Mouse (Mus musculus): ENCODE data around the gene Chrm3. TPM values are rescaled to one million over a fixed set of nuclear protein-coding genes. Genes with fewer than 3 reads are reported as not detected.
"Not testable (repeated sequence)": the region's sequence is repeated elsewhere in the genome, so short reads cannot be mapped to it uniquely, and the experiment has no call there.

Gene Chrm3
- polyA plus RNA-seq, 1 experiment from 2014 or later = 0.65 TPM

GRCm38 (mm10) chr13:9878596-9879010 is 482.0 kb downstream of the Chrm3 start:
- no peak overlapping the region for H3K4me2 ChIP-seq (ENCODE audit: low read length)
- no peak overlapping the region for H3K27ac ChIP-seq (ENCODE audit: low read depth, low read length)
- H3K36me3 ChIP-seq (ENCODE audit: control insufficient read depth, insufficient read depth, low read length) = no peaks in the 10 kb centered on the region
- no peaks in the 10 kb centered on the region for H3K4me1 ChIP-seq (ENCODE audit: control insufficient read depth, insufficient read depth, low read length)
- H3K4me3 ChIP-seq (ENCODE audit: low read depth, low read length) = no peak overlapping the region
- H3K9me3 ChIP-seq (replicated peaks; ENCODE audit: control insufficient read depth, low read length) = no peaks in the 10 kb centered on the region
- H3K27me3 ChIP-seq (replicated peaks; ENCODE audit: control insufficient read depth, insufficient read depth, low read length) = no peaks in the 10 kb centered on the region
- WGBS = 91% methylated on average over 7 of the region's 7 CpGs
- no peak for DNase-seq (ENCODE audit: low spot score)
- no peak for ATAC-seq
- H3K9ac ChIP-seq (ENCODE audit: low read length) = no peak overlapping the region

- DNase-seq (ENCODE audit: low spot score) = no peak
- no peaks in the 10 kb centered on the region for H3K36me3 ChIP-seq (ENCODE audit: control insufficient read depth, insufficient read depth, low read length)
- H3K9me3 ChIP-seq (replicated peaks; ENCODE audit: control insufficient read depth, low read length) = no peaks in the 10 kb centered on the region
- H3K27me3 ChIP-seq (replicated peaks; ENCODE audit: control insufficient read depth, insufficient read depth, low read length) = no peaks in the 10 kb centered on the region
- H3K9ac ChIP-seq (ENCODE audit: low read length) = no peak overlapping the region
- no peaks in the 10 kb centered on the region for H3K4me1 ChIP-seq (ENCODE audit: control insufficient read depth, insufficient read depth, low read length)
- no peak for ATAC-seq
- no peak overlapping the region for H3K4me3 ChIP-seq (ENCODE audit: low read depth, low read length)
- H3K27ac ChIP-seq (ENCODE audit: low read depth, low read length) = no peak overlapping the region
- WGBS = 73% methylated on average over 3 of the region's 3 CpGs
- no peak overlapping the region for H3K4me2 ChIP-seq (ENCODE audit: low read length)
Observed at GRCm38 (mm10) chr13:9873377-9873776, 487.3 kb downstream of the Chrm3 start.

GRCm38 (mm10) chr13:9866161-9866560 is 494.5 kb downstream of the Chrm3 start:
- Histone ChIP-seq H3K9me3 (replicated peaks; ENCODE audit: control insufficient read depth, low read length) (no peaks in the 10 kb centered on the region), H3K36me3 (ENCODE audit: control insufficient read depth, insufficient read depth, low read length) (no peaks in the 10 kb centered on the region), H3K27me3 (replicated peaks; ENCODE audit: control insufficient read depth, insufficient read depth, low read length) (no peaks in the 10 kb centered on the region), H3K27ac (ENCODE audit: low read depth, low read length) (no peak overlapping the region), H3K4me1 (ENCODE audit: control insufficient read depth, insufficient read depth, low read length) (no peaks in the 10 kb centered on the region), H3K9ac (ENCODE audit: low read length) (no peak overlapping the region), H3K4me2 (ENCODE audit: low read length) (no peak overlapping the region), H3K4me3 (ENCODE audit: low read depth, low read length) (no peak overlapping the region)
- ATAC-seq (no peak), DNase-seq (ENCODE audit: low spot score) (no peak)
- 87% methylated on average over 2 of the region's 2 CpGs for WGBS

- H3K4me2 ChIP-seq (ENCODE audit: low read length) = no peak overlapping the region
Observed at GRCm38 (mm10) chr13:9847515-9847914, 513.1 kb downstream of the Chrm3 start.

GRCm38 (mm10) chr13:9846543-9847434 is 513.9 kb downstream of the Chrm3 start:
- peak; percentile 92 for ATAC-seq
- peak; percentile 79 for DNase-seq (ENCODE audit: low spot score)
- Histone ChIP-seq H3K36me3 (ENCODE audit: control insufficient read depth, insufficient read depth, low read length) (no peaks in the 10 kb centered on the region), H3K9me3 (replicated peaks; ENCODE audit: control insufficient read depth, low read length) (no peaks in the 10 kb centered on the region), H3K27ac (ENCODE audit: low read depth, low read length) (no peak overlapping the region), H3K4me1 (ENCODE audit: control insufficient read depth, insufficient read depth, low read length) (no peaks in the 10 kb centered on the region; the same call in 1 of the 2 replicates), H3K4me2 (ENCODE audit: low read length) (no peak overlapping the region), H3K27me3 (replicated peaks; ENCODE audit: control insufficient read depth, insufficient read depth, low read length) (no peaks in the 10 kb centered on the region), H3K4me3 (ENCODE audit: low read depth, low read length) (no peak overlapping the region), H3K9ac (ENCODE audit: low read length) (no peak overlapping the region)
- WGBS = 31% methylated on average over 14 of the region's 14 CpGs

More at GRCm38 (mm10) chr13:9847515-9847914, 513.1 kb downstream of the Chrm3 start:
- Histone ChIP-seq H3K9ac (ENCODE audit: low read length) (no peak overlapping the region), H3K4me3 (ENCODE audit: low read depth, low read length) (no peak overlapping the region), H3K9me3 (replicated peaks; ENCODE audit: control insufficient read depth, low read length) (no peaks in the 10 kb centered on the region), H3K36me3 (ENCODE audit: control insufficient read depth, insufficient read depth, low read length) (no peaks in the 10 kb centered on the region), H3K27me3 (replicated peaks; ENCODE audit: control insufficient read depth, insufficient read depth, low read length) (no peaks in the 10 kb centered on the region), H3K4me1 (ENCODE audit: control insufficient read depth, insufficient read depth, low read length) (no peaks in the 10 kb centered on the region; the same call in 1 of the 2 replicates), H3K27ac (ENCODE audit: low read depth, low read length) (no peak overlapping the region)
- DNase-seq (ENCODE audit: low spot score) = no peak
- ATAC-seq = peak; percentile 13; the same call in 1 of the 2 replicates
- WGBS = 62% methylated on average over 3 of the region's 3 CpGs

- not testable (repeated sequence) for H3K4me1 ChIP-seq (ENCODE audit: control insufficient read depth, insufficient read depth, low read length); H3K9me3 ChIP-seq (replicated peaks; ENCODE audit: control insufficient read depth, low read length); H3K4me2 ChIP-seq (ENCODE audit: low read length); H3K9ac ChIP-seq (ENCODE audit: low read length); H3K27ac ChIP-seq (ENCODE audit: low read depth, low read length); H3K36me3 ChIP-seq (ENCODE audit: control insufficient read depth, insufficient read depth, low read length); H3K4me3 ChIP-seq (ENCODE audit: low read depth, low read length); H3K27me3 ChIP-seq (replicated peaks; ENCODE audit: control insufficient read depth, insufficient read depth, low read length)
- DNase-seq (ENCODE audit: low spot score) = peak; percentile 14
- 76% methylated on average over 31 of the region's 33 CpGs for WGBS
- ATAC-seq = peak; percentile 70
Observed at GRCm38 (mm10) chr13:9834146-9834679, 526.4 kb downstream of the Chrm3 start.

- no peaks in the 10 kb centered on the region for H3K9me3 ChIP-seq (replicated peaks; ENCODE audit: control insufficient read depth, low read length)
- no peaks in the 10 kb centered on the region for H3K4me1 ChIP-seq (ENCODE audit: control insufficient read depth, insufficient read depth, low read length)
- 64% methylated on average over 5 of the region's 5 CpGs for WGBS
- no peak overlapping the region for H3K9ac ChIP-seq (ENCODE audit: low read length)
- H3K4me3 ChIP-seq (ENCODE audit: low read depth, low read length) = no peak overlapping the region
- no peaks in the 10 kb centered on the region for H3K36me3 ChIP-seq (ENCODE audit: control insufficient read depth, insufficient read depth, low read length)
- DNase-seq (ENCODE audit: low spot score) (no peak), ATAC-seq (no peak)
- no peak overlapping the region for H3K27ac ChIP-seq (ENCODE audit: low read depth, low read length)
- H3K4me2 ChIP-seq (ENCODE audit: low read length) = no peak overlapping the region
- H3K27me3 ChIP-seq (replicated peaks; ENCODE audit: control insufficient read depth, insufficient read depth, low read length) = no peaks in the 10 kb centered on the region
Observed at GRCm38 (mm10) chr13:9826227-9826626, 534.4 kb downstream of the Chrm3 start.

All from forebrain, embryonic 14.5 days (tissue).